Mouse (Mus musculus): ENCODE results near the gene Gm10959.

DNA sequence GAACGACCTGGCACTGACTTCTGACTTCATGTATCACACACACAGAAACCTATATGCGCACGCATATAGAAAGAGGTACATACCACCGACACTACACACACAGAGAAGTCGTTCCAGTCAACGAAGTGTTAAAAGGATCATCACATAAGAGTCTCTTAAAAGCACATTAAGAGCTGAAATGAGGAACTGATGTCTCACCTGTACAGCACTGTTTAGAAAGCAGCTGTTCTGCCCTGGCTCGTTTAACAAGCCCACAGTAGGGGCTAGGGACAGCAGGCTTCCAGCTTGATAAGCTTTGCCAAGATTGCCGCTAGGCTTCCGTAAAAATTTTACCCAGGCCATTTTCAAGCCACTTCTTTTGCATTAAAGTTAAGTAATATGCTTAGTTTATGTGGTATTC, 49.2 kb upstream of the Gm10959 start:
- TF ChIP-seq CTCF (conservative IDR thresholded peaks at IDR 0.05; ENCODE audit: low read length) (no peak), NANOG (IDR thresholded peaks at IDR 0.05; ENCODE audit: borderline replicate concordance, low read length) (no peak)

All from E14TG2a.4 (cell line).